Mouse (Mus musculus): Measurements from ENCODE around the gene Cd164. TPM values are rescaled to one million over a fixed set of nuclear protein-coding genes. Genes with fewer than 3 reads are reported as not detected.
"Not testable (repeated sequence)": the region's sequence is repeated elsewhere in the genome, so short reads cannot be mapped to it uniquely, and the experiment has no call there.

Cd164 gene
- polyA plus RNA-seq, 1 experiment from 2014 or later = 126 TPM

- Histone ChIP-seq H3K9me3 (ENCODE audit: control insufficient read depth, low read length) (no peaks in the 10 kb centered on the region), H3K9ac (ENCODE audit: low read length) (peak within 1 kb of the TSS; percentile 62), H3K27me3 (ENCODE audit: control insufficient read depth, insufficient read depth, low read length) (no peaks in the 10 kb centered on the region), H3K4me1 (ENCODE audit: control insufficient read depth, insufficient read depth, low read length) (peaks cover 11% of the 10 kb centered on the region), H3K4me2 (ENCODE audit: low read depth) (peak within 1 kb of the TSS; percentile 98), H3K4me3 (ENCODE audit: low read depth, low read length) (peak within 1 kb of the TSS; percentile 59), H3K36me3 (ENCODE audit: control insufficient read depth, insufficient read depth, low read length) (peaks cover 12% of the 10 kb centered on the region; the same call in 1 of the 2 replicates), H3K27ac (ENCODE audit: low read depth, low read length) (no peak within 1 kb of the TSS)
- peak; percentile 97 for DNase-seq (ENCODE audit: low spot score)
- WGBS = under 1% methylated on average over 50 of the region's 50 CpGs
- ATAC-seq (ENCODE audit: insufficient read depth, low FRiP score, low TSS enrichment) = peak; percentile 97
Observed at GRCm38 (mm10) chr10:41489708-41490517, 29.3 kb upstream of the Cd164 start, which contains the start of the genes Smpd2 and Ppil6. Gene Smpd2 (minus strand): TSS chr10:41490369. Gene Ppil6 (plus strand): TSS chr10:41490439.

GRCm38 (mm10) chr10:41490518-41490873 lies 28.7 kb upstream of the Cd164 start:
- Histone ChIP-seq H3K9ac (ENCODE audit: low read length) (peak overlapping the region; percentile 62), H3K4me2 (ENCODE audit: low read depth) (peak overlapping the region; percentile 98), H3K4me3 (ENCODE audit: low read depth, low read length) (peak overlapping the region; percentile 59), H3K27me3 (ENCODE audit: control insufficient read depth, insufficient read depth, low read length) (no peaks in the 10 kb centered on the region), H3K4me1 (ENCODE audit: control insufficient read depth, insufficient read depth, low read length) (peaks cover 11% of the 10 kb centered on the region), H3K9me3 (ENCODE audit: control insufficient read depth, low read length) (no peaks in the 10 kb centered on the region), H3K36me3 (ENCODE audit: control insufficient read depth, insufficient read depth, low read length) (peaks cover 10% of the 10 kb centered on the region; the same call in 1 of the 2 replicates), H3K27ac (ENCODE audit: low read depth, low read length) (no peak overlapping the region)
- peak; percentile 61 for ATAC-seq (ENCODE audit: insufficient read depth, low FRiP score, low TSS enrichment)
- DNase-seq (ENCODE audit: low spot score) = no peak
- under 1% methylated on average over 29 of the region's 29 CpGs for WGBS

- DNase-seq (ENCODE audit: low spot score) (no peak), ATAC-seq (ENCODE audit: insufficient read depth, low FRiP score, low TSS enrichment) (no peak)
- peaks cover 7% of the 10 kb centered on the region; the same call in 1 of the 2 replicates for H3K36me3 ChIP-seq (ENCODE audit: control insufficient read depth, insufficient read depth, low read length)
- H3K9me3 ChIP-seq (ENCODE audit: control insufficient read depth, low read length) = no peaks in the 10 kb centered on the region
- no peak overlapping the region for H3K4me2 ChIP-seq (ENCODE audit: low read depth)
- H3K27me3 ChIP-seq (ENCODE audit: control insufficient read depth, insufficient read depth, low read length) = no peaks in the 10 kb centered on the region
- H3K4me3 ChIP-seq (ENCODE audit: low read depth, low read length) = no peak overlapping the region
- no peak overlapping the region for H3K27ac ChIP-seq (ENCODE audit: low read depth, low read length)
- H3K9ac ChIP-seq (ENCODE audit: low read length) = no peak overlapping the region
- WGBS = 63% methylated on average over 4 of the region's 4 CpGs
- H3K4me1 ChIP-seq (ENCODE audit: control insufficient read depth, insufficient read depth, low read length) = peaks cover 11% of the 10 kb centered on the region
Observed at GRCm38 (mm10) chr10:41491111-41491510, 28.1 kb upstream of the Cd164 start.

GRCm38 (mm10) chr10:41500941-41501340 lies 18.3 kb upstream of the Cd164 start:
- DNase-seq (ENCODE audit: low spot score) = no peak
- ATAC-seq (ENCODE audit: insufficient read depth, low FRiP score, low TSS enrichment) = no peak
- H3K4me2 ChIP-seq (ENCODE audit: low read depth) = no peak overlapping the region
- no peaks in the 10 kb centered on the region for H3K9me3 ChIP-seq (ENCODE audit: control insufficient read depth, low read length)
- 73% methylated on average over 4 of the region's 4 CpGs for WGBS
- no peaks in the 10 kb centered on the region for H3K4me1 ChIP-seq (ENCODE audit: control insufficient read depth, insufficient read depth, low read length)
- H3K9ac ChIP-seq (ENCODE audit: low read length) = no peak overlapping the region
- H3K27me3 ChIP-seq (ENCODE audit: control insufficient read depth, insufficient read depth, low read length) = no peaks in the 10 kb centered on the region
- no peaks in the 10 kb centered on the region for H3K36me3 ChIP-seq (ENCODE audit: control insufficient read depth, insufficient read depth, low read length)
- H3K4me3 ChIP-seq (ENCODE audit: low read depth, low read length) = no peak overlapping the region
- H3K27ac ChIP-seq (ENCODE audit: low read depth, low read length) = no peak overlapping the region

GRCm38 (mm10) chr10:41504996-41505395 lies 14.2 kb upstream of the Cd164 start:
- no peak overlapping the region for H3K27ac ChIP-seq (ENCODE audit: low read depth, low read length)
- no peak overlapping the region for H3K9ac ChIP-seq (ENCODE audit: low read length)
- H3K36me3 ChIP-seq (ENCODE audit: control insufficient read depth, insufficient read depth, low read length) = no peaks in the 10 kb centered on the region
- H3K4me2 ChIP-seq (ENCODE audit: low read depth) = no peak overlapping the region
- H3K27me3 ChIP-seq (ENCODE audit: control insufficient read depth, insufficient read depth, low read length) = no peaks in the 10 kb centered on the region
- H3K4me1 ChIP-seq (ENCODE audit: control insufficient read depth, insufficient read depth, low read length) = no peaks in the 10 kb centered on the region
- 69% methylated on average over 1 of the region's 1 CpGs for WGBS
- no peak overlapping the region for H3K4me3 ChIP-seq (ENCODE audit: low read depth, low read length)
- ATAC-seq (ENCODE audit: insufficient read depth, low FRiP score, low TSS enrichment) (no peak), DNase-seq (ENCODE audit: low spot score) (no peak)
- H3K9me3 ChIP-seq (ENCODE audit: control insufficient read depth, low read length) = no peaks in the 10 kb centered on the region

GRCm38 (mm10) chr10:41505446-41505845 lies 13.8 kb upstream of the Cd164 start:
- H3K9me3 ChIP-seq (ENCODE audit: control insufficient read depth, low read length); H3K4me3 ChIP-seq (ENCODE audit: low read depth, low read length); H3K27me3 ChIP-seq (ENCODE audit: control insufficient read depth, insufficient read depth, low read length); H3K36me3 ChIP-seq (ENCODE audit: control insufficient read depth, insufficient read depth, low read length); ATAC-seq (ENCODE audit: insufficient read depth, low FRiP score, low TSS enrichment); H3K4me1 ChIP-seq (ENCODE audit: control insufficient read depth, insufficient read depth, low read length); H3K4me2 ChIP-seq (ENCODE audit: low read depth); H3K27ac ChIP-seq (ENCODE audit: low read depth, low read length); H3K9ac ChIP-seq (ENCODE audit: low read length): not testable (repeated sequence)
- WGBS = 5% methylated on average over 3 of the region's 3 CpGs
- peak; percentile 66 for DNase-seq (ENCODE audit: low spot score)

GRCm38 (mm10) chr10:41509160-41509559 lies 10.1 kb upstream of the Cd164 start:
- Histone ChIP-seq H3K9me3 (ENCODE audit: control insufficient read depth, low read length) (no peaks in the 10 kb centered on the region), H3K4me1 (ENCODE audit: control insufficient read depth, insufficient read depth, low read length) (no peaks in the 10 kb centered on the region), H3K27me3 (ENCODE audit: control insufficient read depth, insufficient read depth, low read length) (no peaks in the 10 kb centered on the region), H3K9ac (ENCODE audit: low read length) (no peak overlapping the region), H3K4me3 (ENCODE audit: low read depth, low read length) (no peak overlapping the region), H3K36me3 (ENCODE audit: control insufficient read depth, insufficient read depth, low read length) (no peaks in the 10 kb centered on the region), H3K4me2 (ENCODE audit: low read depth) (no peak overlapping the region), H3K27ac (ENCODE audit: low read depth, low read length) (no peak overlapping the region)
- no peak for ATAC-seq (ENCODE audit: insufficient read depth, low FRiP score, low TSS enrichment)
- DNase-seq (ENCODE audit: low spot score) = no peak
- WGBS = 42% methylated on average over 2 of the region's 2 CpGs

- no peaks in the 10 kb centered on the region for H3K27me3 ChIP-seq (ENCODE audit: control insufficient read depth, insufficient read depth, low read length)
Observed at GRCm38 (mm10) chr10:41514301-41514700, 4.9 kb upstream of the Cd164 start.

GRCm38 (mm10) chr10:41514921-41515320 lies 4.3 kb upstream of the Cd164 start:
- H3K4me3 ChIP-seq (ENCODE audit: low read depth, low read length) = no peak overlapping the region
- ATAC-seq (ENCODE audit: insufficient read depth, low FRiP score, low TSS enrichment) (no peak), DNase-seq (ENCODE audit: low spot score) (no peak)
- no peaks in the 10 kb centered on the region for H3K9me3 ChIP-seq (ENCODE audit: control insufficient read depth, low read length)
- H3K9ac ChIP-seq (ENCODE audit: low read length) = no peak overlapping the region
- H3K4me1 ChIP-seq (ENCODE audit: control insufficient read depth, insufficient read depth, low read length) = no peaks in the 10 kb centered on the region
- no peaks in the 10 kb centered on the region for H3K36me3 ChIP-seq (ENCODE audit: control insufficient read depth, insufficient read depth, low read length)
- no peak overlapping the region for H3K27ac ChIP-seq (ENCODE audit: low read depth, low read length)
- no peaks in the 10 kb centered on the region for H3K27me3 ChIP-seq (ENCODE audit: control insufficient read depth, insufficient read depth, low read length)
- H3K4me2 ChIP-seq (ENCODE audit: low read depth) = no peak overlapping the region

More at GRCm38 (mm10) chr10:41514301-41514700, 4.9 kb upstream of the Cd164 start:
- H3K4me1 ChIP-seq (ENCODE audit: control insufficient read depth, insufficient read depth, low read length) = no peaks in the 10 kb centered on the region
- H3K9me3 ChIP-seq (ENCODE audit: control insufficient read depth, low read length) = no peaks in the 10 kb centered on the region
- 79% methylated on average over 4 of the region's 4 CpGs for WGBS
- H3K36me3 ChIP-seq (ENCODE audit: control insufficient read depth, insufficient read depth, low read length) = no peaks in the 10 kb centered on the region
- H3K4me2 ChIP-seq (ENCODE audit: low read depth) = no peak overlapping the region
- no peak overlapping the region for H3K27ac ChIP-seq (ENCODE audit: low read depth, low read length)
- ATAC-seq (ENCODE audit: insufficient read depth, low FRiP score, low TSS enrichment) (no peak), DNase-seq (ENCODE audit: low spot score) (no peak)
- H3K9ac ChIP-seq (ENCODE audit: low read length) = no peak overlapping the region
- no peak overlapping the region for H3K4me3 ChIP-seq (ENCODE audit: low read depth, low read length)

All from neural tube, embryonic 11.5 days (tissue).